Mouse (Mus musculus): Measurements from ENCODE around the gene Lrrc32. TPM values are rescaled to one million over a fixed set of nuclear protein-coding genes. Genes with fewer than 3 reads are reported as not detected.

The Lrrc32 gene
- total and polyA plus RNA-seq, 3 experiments: 2.3 to 23.7 (median 5.3) TPM

- H3K79me2 ChIP-seq (replicated peaks; ENCODE audit: control insufficient read depth, extremely low read depth, insufficient read depth, poor library complexity, severe bottlenecking): no peaks in the 10 kb centered on the region
- H3K4me3 ChIP-seq (replicated peaks in 1 of 3; ENCODE audit: low read depth in 2 of 3, low read length in 2 of 3, poor library complexity in 1 of 3): no peak overlapping the region
- H3K4me1 ChIP-seq (ENCODE audit: control insufficient read depth in 1 of 2, insufficient read depth in 2 of 2): peaks cover 3 to 18% of the 10 kb centered on the region in 2 experiments; a peak in 2 of 4 replicates
- H3K4me2 ChIP-seq (ENCODE audit: insufficient read depth, low read depth, poor library complexity, severe bottlenecking): no peak overlapping the region
- in situ Hi-C loops (cut with MboI; ENCODE audit: low pct_ligation_motif_present, low pct_unique_long_range_greater_than_20kb, low sequenced_read_pairs) (no loop called here), dilution Hi-C loops (cut with MboI; ENCODE audit: extremely low pct_ligation_motif_present, extremely low pct_unique_long_range_greater_than_20kb, low sequenced_read_pairs) (no loop called here)
- DNase-seq (ENCODE audit: extremely low read depth): no peak
- TF ChIP-seq E2F4 (IDR thresholded peaks at IDR 0.05; ENCODE audit: insufficient replicate concordance, low read depth, low read length) (no peak), ZKSCAN1 (IDR thresholded peaks at IDR 0.05; ENCODE audit: borderline replicate concordance, low read depth, low read length) (no peak), JUND (conservative IDR thresholded peaks at IDR 0.05; ENCODE audit: low read depth, low read length) (no peak), TBP (conservative IDR thresholded peaks at IDR 0.05; ENCODE audit: low read depth, low read length) (no peak), SMC3 (IDR thresholded peaks at IDR 0.05; ENCODE audit: low read depth, low read length) (no peak), ZC3H11A (IDR thresholded peaks at IDR 0.05; ENCODE audit: low read depth, low read length) (no peak), POLR2A (IDR thresholded peaks at IDR 0.05; ENCODE audit: low read depth, low read length) (no peak), SIN3A (IDR thresholded peaks at IDR 0.05; ENCODE audit: low read length) (no peak), MAZ (IDR thresholded peaks at IDR 0.05; ENCODE audit: low read depth, low read length) (no peak), KAT2A (IDR thresholded peaks at IDR 0.05; ENCODE audit: insufficient replicate concordance, low read length) (no peak), POLR2AphosphoS2 (IDR thresholded peaks at IDR 0.05; ENCODE audit: low read depth, low read length) (no peak), ZNF384 (IDR thresholded peaks at IDR 0.05; ENCODE audit: low read depth, low read length) (no peak), RCOR1 (conservative IDR thresholded peaks at IDR 0.05; ENCODE audit: low read depth, low read length) (no peak), IRF4 (IDR thresholded peaks at IDR 0.05; ENCODE audit: low read depth, low read length) (no peak), MEF2A (IDR thresholded peaks at IDR 0.05; ENCODE audit: borderline replicate concordance, low read depth, low read length) (no peak), ELF1 (IDR thresholded peaks at IDR 0.05; ENCODE audit: low read depth, low read length) (no peak), EP300 (IDR thresholded peaks at IDR 0.05; ENCODE audit: low read length) (no peak)
- H3K27me3 ChIP-seq (replicated peaks): peaks cover 5% of the 10 kb centered on the region
- H3K27ac ChIP-seq (ENCODE audit: insufficient read depth, low read depth): no peak overlapping the region
- H3K9ac ChIP-seq (ENCODE audit: insufficient read depth, low read depth): no peak overlapping the region
- no peaks in the 10 kb centered on the region for H3K36me3 ChIP-seq (replicated peaks in 1 of 2; ENCODE audit: control insufficient read depth in 1 of 2, insufficient read depth in 1 of 2, low read length in 1 of 2)
- no peaks in the 10 kb centered on the region for H3K9me3 ChIP-seq (replicated peaks; ENCODE audit: low read length)
Observed at GRCm38 (mm10) chr7:98474558-98474957, 14.5 kb upstream of the Lrrc32 start.

GRCm38 (mm10) chr7:98477153-98477552 is 11.9 kb upstream of the Lrrc32 start:
- Histone ChIP-seq H3K27ac (ENCODE audit: insufficient read depth, low read depth) (no peak overlapping the region), H3K9me3 (replicated peaks; ENCODE audit: low read length) (no peaks in the 10 kb centered on the region), H3K27me3 (replicated peaks) (peaks cover 10% of the 10 kb centered on the region), H3K4me3 (replicated peaks in 1 of 3; ENCODE audit: low read depth in 2 of 3, low read length in 2 of 3, poor library complexity in 1 of 3) (no peak overlapping the region), H3K4me1 (ENCODE audit: control insufficient read depth in 1 of 2, insufficient read depth in 2 of 2) (peaks cover 10 to 26% of the 10 kb centered on the region in 2 experiments), H3K36me3 (replicated peaks in 1 of 2; ENCODE audit: control insufficient read depth in 1 of 2, insufficient read depth in 1 of 2, low read length in 1 of 2) (no peaks in the 10 kb centered on the region), H3K4me2 (ENCODE audit: insufficient read depth, low read depth, poor library complexity, severe bottlenecking) (no peak overlapping the region), H3K79me2 (replicated peaks; ENCODE audit: control insufficient read depth, extremely low read depth, insufficient read depth, poor library complexity, severe bottlenecking) (no peaks in the 10 kb centered on the region), H3K9ac (ENCODE audit: insufficient read depth, low read depth) (no peak overlapping the region)
- in situ Hi-C loops (cut with MboI; ENCODE audit: low pct_ligation_motif_present, low pct_unique_long_range_greater_than_20kb, low sequenced_read_pairs): no loop called here
- dilution Hi-C loops (cut with MboI; ENCODE audit: extremely low pct_ligation_motif_present, extremely low pct_unique_long_range_greater_than_20kb, low sequenced_read_pairs): no loop called here
- no peak for TF ChIP-seq RCOR1 (conservative IDR thresholded peaks at IDR 0.05; ENCODE audit: low read depth, low read length)
- TF ChIP-seq ELF1 (IDR thresholded peaks at IDR 0.05; ENCODE audit: low read depth, low read length): no peak
- no peak for TF ChIP-seq MAZ (IDR thresholded peaks at IDR 0.05; ENCODE audit: low read depth, low read length)
- no peak for TF ChIP-seq ETS1 (conservative IDR thresholded peaks at IDR 0.05; ENCODE audit: low read depth, low read length)
- no peak for TF ChIP-seq ZNF384 (IDR thresholded peaks at IDR 0.05; ENCODE audit: low read depth, low read length)
- no peak for TF ChIP-seq JUN (IDR thresholded peaks at IDR 0.05; ENCODE audit: insufficient read depth, low read depth, low read length)
- TF ChIP-seq PAX5 (IDR thresholded peaks at IDR 0.05; ENCODE audit: low read length): no peak
- TF ChIP-seq EP300 (IDR thresholded peaks at IDR 0.05; ENCODE audit: low read length): no peak
- no peak for TF ChIP-seq ZKSCAN1 (IDR thresholded peaks at IDR 0.05; ENCODE audit: borderline replicate concordance, low read depth, low read length)
- TF ChIP-seq CHD1 (IDR thresholded peaks at IDR 0.05; ENCODE audit: low read depth, low read length): no peak
- TF ChIP-seq NRF1 (IDR thresholded peaks at IDR 0.05; ENCODE audit: low read depth, low read length): no peak
- TF ChIP-seq USF2 (conservative IDR thresholded peaks at IDR 0.05; ENCODE audit: low read depth, low read length): no peak
- no peak for TF ChIP-seq POLR2A (IDR thresholded peaks at IDR 0.05; ENCODE audit: low read depth, low read length)
- TF ChIP-seq MEF2A (IDR thresholded peaks at IDR 0.05; ENCODE audit: borderline replicate concordance, low read depth, low read length): no peak
- TF ChIP-seq ZC3H11A (IDR thresholded peaks at IDR 0.05; ENCODE audit: low read depth, low read length): no peak
- no peak for DNase-seq (ENCODE audit: extremely low read depth)

All from CH12.LX (cell line).